Comparison of ENCODE assay signal across 10 mouse cellular contexts in the genomic region with DNA sequence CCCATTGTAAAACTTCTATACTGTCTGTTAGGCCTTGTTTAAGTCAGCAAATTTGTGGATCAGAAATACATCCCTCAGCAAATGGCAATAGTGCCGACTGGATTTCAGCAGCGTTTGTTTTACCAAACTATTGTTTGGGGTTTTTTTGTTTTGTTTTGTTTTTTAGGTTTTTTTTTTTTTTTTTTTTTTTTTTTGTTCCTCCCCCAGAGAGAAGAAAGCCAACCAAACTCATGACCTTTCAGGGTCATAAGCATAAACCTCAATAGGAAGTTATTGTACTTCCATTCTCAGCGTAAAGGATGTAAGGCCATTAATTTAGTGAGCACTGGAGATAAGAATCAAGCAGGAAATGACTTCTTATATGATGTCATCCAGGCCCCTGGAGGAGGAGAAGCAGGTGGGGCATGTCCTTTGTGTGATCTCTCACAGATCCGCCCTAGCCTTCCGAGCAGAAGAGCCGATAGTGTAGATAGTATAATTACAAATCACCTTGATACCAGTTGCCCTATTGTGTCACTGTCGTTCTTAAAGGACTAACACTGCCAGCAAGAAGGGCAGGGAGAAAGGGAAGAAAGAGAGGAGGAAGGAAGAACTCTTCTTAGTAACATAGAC. TPM values are rescaled to one million over a fixed set of nuclear protein-coding genes. Genes with fewer than 3 reads are reported as not detected.
DNase-seq lines count a peak whose midpoint lies in the region; ATAC-seq and TF ChIP-seq lines count a peak whose summit lies in the region.
"Had no signal": no experiment of that assay in that cellular context is flagged by ENCODE, and none has a peak within 500 bp of the region (broad histone marks: within the 10 kb centered on the region; RNA-seq: fewer than 3 reads in every experiment).

No protein-coding gene starts in this region.

- H3K36me3 ChIP-seq in intestine, postnatal 0 days (ENCODE audit: control insufficient read depth, insufficient read depth) = no peaks in the 10 kb centered on the region
- H3K36me3 ChIP-seq: forebrain, embryonic 12.5 days; hindbrain, embryonic 10.5 days had no signal

- TF ChIP-seq CTCF in intestine, postnatal 0 days (IDR thresholded peaks at IDR 0.05; ENCODE audit: low read depth) = no peak

- WGBS in intestine, postnatal 0 days = 30% methylated on average over 7 of the region's 7 CpGs

- H3K9ac ChIP-seq in intestine, postnatal 0 days (ENCODE audit: low read depth, low read length) = no peak overlapping the region
- H3K9ac ChIP-seq: forebrain, embryonic 12.5 days had no signal

- H3K27me3 ChIP-seq in intestine, postnatal 0 days (replicated peaks; ENCODE audit: control insufficient read depth, insufficient read depth, low read length) = no peaks in the 10 kb centered on the region
- H3K27me3 ChIP-seq: forebrain, embryonic 12.5 days had no signal

- peak; percentile 25; the same call in 1 of the 2 replicates for ATAC-seq in intestine, postnatal 0 days

- H3K9me3 ChIP-seq in intestine, postnatal 0 days (ENCODE audit: control insufficient read depth) = no peaks in the 10 kb centered on the region
- H3K9me3 ChIP-seq: forebrain, embryonic 12.5 days; hindbrain, embryonic 10.5 days had no signal

- H3K4me1 ChIP-seq in intestine, postnatal 0 days (replicated peaks; ENCODE audit: control insufficient read depth, insufficient read depth, low read length) = no peaks in the 10 kb centered on the region
- H3K4me1 ChIP-seq: forebrain, embryonic 12.5 days had no signal

- H3K4me3 ChIP-seq in intestine, postnatal 0 days (ENCODE audit: low read depth, low read length) = no peak overlapping the region
- H3K4me3 ChIP-seq: forebrain, embryonic 12.5 days; hindbrain, embryonic 10.5 days had no signal

- no peak overlapping the region for H3K27ac ChIP-seq in intestine, postnatal 0 days (ENCODE audit: low read depth, low read length)
- H3K27ac ChIP-seq: forebrain, embryonic 12.5 days; hindbrain, embryonic 10.5 days had no signal

- H3K4me2 ChIP-seq in intestine, postnatal 0 days (replicated peaks; ENCODE audit: low read depth) = no peak overlapping the region
- H3K4me2 ChIP-seq: forebrain, embryonic 12.5 days had no signal

- peak; percentile 36 for DNase-seq in lung, postnatal 10 days
- no peak for DNase-seq in lung, postnatal 4 days
- DNase-seq in R1 (ENCODE audit: low read depth, low spot score) = peak; percentile 75
- peak; percentile 29 to 52 for DNase-seq in thymus, postnatal 36 days
- no peak for DNase-seq in right cerebral cortex, adult 2 months (ENCODE audit: low spot score in 2 of 2)
- DNase-seq in adrenal gland, postnatal 4 days (ENCODE audit: low spot score in 2 of 2) = no peak
- DNase-seq: embryo, embryonic 11 days had no signal

RNA-seq across cellular contexts. Expression of gene Snx18, which starts 38.5 kb away (rescaled TPM):
- 13.2 and 13.7 TPM in 2 replicates for polyA plus RNA-seq in intestine, postnatal 0 days (2015; fragmentation: Nextera tagmentation; extraction: Ambion mirVana)
- total RNA-seq in adrenal gland, postnatal 4 days (2021) = 10 to 100 TPM; 34.6 to 34.8 TPM

Comparison
In these comparisons a context has a peak if more than half of its experiments do, and no peak if none do; other contexts are left out.
1. DNase-seq: peak in lung, postnatal 10 days (single experiment), R1 (single experiment) and thymus, postnatal 36 days (2 of 2); none in lung, postnatal 4 days (0 of 2), right cerebral cortex, adult 2 months (0 of 2) and adrenal gland, postnatal 4 days (0 of 2).